Mouse (Mus musculus) G1E (cell line): ENCODE data around the gene Srl.

ENCODE experiments used
- CTCF ChIP-seq: IDR thresholded peaks from 2 replicates; pipeline ENCODE4 v1.5.1; 2012; ENCODE audit warnings: low read depth, low read length, inconsistent platforms, mixed read lengths
- GATA1 ChIP-seq: IDR thresholded peaks from 2 replicates; pipeline ENCODE4 v1.6.1; 2012; ENCODE audit warnings: borderline replicate concordance, low read length, inconsistent platforms, mixed read lengths
- GATA2 ChIP-seq: IDR thresholded peaks from 2 replicates; pipeline ENCODE4 v1.6.1; 2012; ENCODE audit warnings: low read depth, low read length, inconsistent platforms, borderline replicate concordance
- TAL1 ChIP-seq: conservative IDR thresholded peaks from 2 replicates; pipeline ENCODE4 v1.6.1; 2012; ENCODE audit warnings: low read depth, low read length, inconsistent platforms, mixed read lengths

- TF ChIP-seq GATA1 (no peak), CTCF (no peak), GATA2 (no peak), TAL1 (no peak)
These were observed 109.8 kb downstream of the Srl start for GRCm38 (mm10) chr16:4431841-4432240.
